Comparison of ENCODE assay signal across 9 mouse cellular contexts in the genomic region with DNA sequence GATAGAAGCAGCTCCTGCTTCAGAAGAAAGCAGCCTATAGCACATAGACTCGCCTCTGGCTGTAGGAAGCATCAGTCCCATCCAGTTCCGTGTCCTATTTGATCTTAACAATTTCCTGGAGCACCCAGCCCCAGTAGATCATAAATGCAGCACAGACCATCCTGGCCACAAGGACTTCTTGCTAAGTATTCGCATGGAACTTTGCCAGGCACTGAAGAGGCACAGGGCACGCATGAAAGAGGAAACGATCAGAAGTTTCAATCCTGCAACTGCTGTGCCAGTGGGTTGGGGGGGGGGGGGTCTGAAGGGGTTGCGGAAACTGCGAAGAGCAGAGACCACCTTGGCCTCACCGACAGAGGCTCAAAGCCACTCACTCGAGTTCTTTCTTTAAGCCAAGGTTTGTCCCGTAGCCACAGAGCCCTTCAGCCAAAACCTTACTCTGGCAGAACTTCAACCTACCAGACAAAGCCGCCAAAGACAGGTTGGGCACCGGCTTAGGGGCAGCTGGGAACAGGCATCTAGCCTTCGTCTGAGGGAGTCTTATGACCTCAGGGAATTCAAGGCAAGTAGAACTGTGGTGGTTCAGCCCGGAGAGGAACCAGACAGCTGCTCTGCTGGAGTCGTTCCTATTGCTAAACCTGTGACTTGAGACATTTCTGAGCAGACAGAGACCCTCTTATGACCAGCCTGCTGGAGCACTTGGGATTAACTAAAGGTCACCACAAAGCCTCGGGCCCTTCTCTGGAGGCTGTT. TPM values are rescaled to one million over a fixed set of nuclear protein-coding genes. Genes with fewer than 3 reads are reported as not detected.
A peak's percentile ranks its signal among the peaks of the same experiment; 100 is the strongest.
DNase-seq lines count a peak whose midpoint lies in the region; ATAC-seq and TF ChIP-seq lines count a peak whose summit lies in the region.
"Had no signal": no experiment of that assay in that cellular context is flagged by ENCODE, and none has a peak within 500 bp of the region (broad histone marks: within the 10 kb centered on the region; RNA-seq: fewer than 3 reads in every experiment).

No protein-coding gene starts in this region.

- TF ChIP-seq CTCF in layer of hippocampus, adult 2 months (conservative IDR thresholded peaks at IDR 0.05), result no peak

- DNase-seq in heart, adult 18-20 months, result peak; percentile 50 to 62
- no peak for DNase-seq in heart, postnatal 4 days
- peak; percentile 21 to 23 for DNase-seq in B cell, adult 2 months
- DNase-seq in kidney, postnatal 14 days, result peak; percentile 44
- DNase-seq in gastrocnemius, postnatal 25 days, result no peak
- no peak for DNase-seq in layer of hippocampus, adult 2 months (ENCODE audit: low spot score in 2 of 2)

- 0 out of 2 replicates have a peak, but pooled peaks have one; percentile 7 for ATAC-seq in common myeloid progenitor, adult 5-6 weeks (replicated peaks; ENCODE audit: low read depth, poor library complexity, severe bottlenecking)
- ATAC-seq in monocyte, adult 5-6 weeks (replicated peaks; ENCODE audit: insufficient number of reproducible peaks, low FRiP score, low TSS enrichment, poor library complexity, severe bottlenecking), result no peak

- no peak overlapping the region for H3K27ac ChIP-seq in layer of hippocampus, adult 2 months

- no peak overlapping the region for H3K4me3 ChIP-seq in layer of hippocampus, adult 2 months

RNA-seq across cellular contexts. Expression of a gene that starts 3.9 kb away (rescaled TPM):
- total RNA-seq in heart, adult 18-20 months (2021), result 1 to 10 TPM; 7.5 to 8.8 TPM
- 10 to 100 TPM; 17.1 to 18.2 TPM for total RNA-seq in heart, postnatal 4 days (2021)
- not detected in 2 replicates for total RNA-seq in common myeloid progenitor, adult 5-6 weeks (2017)
- not detected in 3 replicates for total RNA-seq in monocyte, adult 5-6 weeks (2017)
- total RNA-seq in gastrocnemius, postnatal 25 days (2021), result 1 to 10 TPM; 3.1 to 3.4 TPM
- total RNA-seq in layer of hippocampus, adult 2 months (2021), result 1 to 10 TPM; 1.1 to 1.6 TPM
- total RNA-seq: hematopoietic stem cell, adult 5-6 weeks had no signal

RNA-seq across cellular contexts. Expression of a gene that starts 16.6 kb away (rescaled TPM):
- total RNA-seq in heart, adult 18-20 months (2021), result 10 to 100 TPM; 36.8 to 45.1 TPM
- 10 to 100 TPM; 68.4 to 70.1 TPM for total RNA-seq in heart, postnatal 4 days (2021)
- total RNA-seq in common myeloid progenitor, adult 5-6 weeks (2017), result 2.7 and 8.2 TPM in 2 replicates
- total RNA-seq in monocyte, adult 5-6 weeks (2017), result 2.6 to 9.9 TPM (median 5.3 TPM) in 3 replicates
- 10 to 100 TPM; 11.2 to 12.4 TPM for total RNA-seq in gastrocnemius, postnatal 25 days (2021)
- 10 to 100 TPM; 69.8 to 78.0 TPM for total RNA-seq in layer of hippocampus, adult 2 months (2021)

Comparison
In these comparisons a context has a peak if more than half of its experiments do, and no peak if none do; other contexts are left out.
1. DNase-seq: peak in heart, adult 18-20 months (2 of 2), B cell, adult 2 months (2 of 2) and kidney, postnatal 14 days (single experiment); none in heart, postnatal 4 days (single experiment), gastrocnemius, postnatal 25 days (single experiment) and layer of hippocampus, adult 2 months (0 of 2).